Mouse (Mus musculus): ENCODE data around the gene Ocel1. TPM values are rescaled to one million over a fixed set of nuclear protein-coding genes. Genes with fewer than 3 reads are reported as not detected.
A peak's percentile ranks its signal among the peaks of the same experiment; 100 is the strongest.

Ocel1 gene
- polyA plus RNA-seq, 1 experiment from 2014 or later, result 4.1 TPM

GRCm38 (mm10) chr8:71396639-71397305 lies 25.7 kb downstream of the Ocel1 start, which contains the start of gene Babam1:
Gene Babam1 (plus strand): TSS chr8:71396861.
- Histone ChIP-seq H3K27ac (peak within 1 kb of the TSS; percentile 58; the same call in 1 of the 2 replicates), H3K4me2 (replicated peaks) (peak within 1 kb of the TSS; percentile 84), H3K36me3 (peaks cover 21% of the 10 kb centered on the region), H3K9ac (peak within 1 kb of the TSS; percentile 81), H3K9me3 (no peaks in the 10 kb centered on the region), H3K4me1 (peaks cover 12% of the 10 kb centered on the region), H3K4me3 (peak within 1 kb of the TSS; percentile 85), H3K27me3 (no peaks in the 10 kb centered on the region)
- 1% methylated on average over 34 of the region's 34 CpGs for WGBS
- ATAC-seq (ENCODE audit: low FRiP score, low read depth), result peak; percentile 96

- peaks cover 21% of the 10 kb centered on the region for H3K36me3 ChIP-seq
- H3K4me2 ChIP-seq (replicated peaks), result peak overlapping the region; percentile 84
- WGBS, result 86% methylated on average over 12 of the region's 12 CpGs
- H3K27ac ChIP-seq, result no peak overlapping the region
- H3K9me3 ChIP-seq, result no peaks in the 10 kb centered on the region
- H3K4me1 ChIP-seq, result peaks cover 12% of the 10 kb centered on the region
- no peaks in the 10 kb centered on the region for H3K27me3 ChIP-seq
- ATAC-seq (ENCODE audit: low FRiP score, low read depth), result no peak
- peak overlapping the region; percentile 85 for H3K4me3 ChIP-seq
- peak overlapping the region; percentile 81 for H3K9ac ChIP-seq
These were observed 26.6 kb downstream of the Ocel1 start for GRCm38 (mm10) chr8:71397701-71398100.

- Histone ChIP-seq H3K4me2 (replicated peaks) (no peak overlapping the region), H3K27me3 (no peaks in the 10 kb centered on the region), H3K9ac (no peak overlapping the region), H3K4me3 (no peak overlapping the region), H3K4me1 (peaks cover 12% of the 10 kb centered on the region), H3K27ac (no peak overlapping the region), H3K9me3 (no peaks in the 10 kb centered on the region), H3K36me3 (peaks cover 26% of the 10 kb centered on the region)
- ATAC-seq (ENCODE audit: low FRiP score, low read depth), result no peak
- 92% methylated on average over 2 of the region's 2 CpGs for WGBS
These were observed 29.7 kb downstream of the Ocel1 start for GRCm38 (mm10) chr8:71400826-71401225.

DNA sequence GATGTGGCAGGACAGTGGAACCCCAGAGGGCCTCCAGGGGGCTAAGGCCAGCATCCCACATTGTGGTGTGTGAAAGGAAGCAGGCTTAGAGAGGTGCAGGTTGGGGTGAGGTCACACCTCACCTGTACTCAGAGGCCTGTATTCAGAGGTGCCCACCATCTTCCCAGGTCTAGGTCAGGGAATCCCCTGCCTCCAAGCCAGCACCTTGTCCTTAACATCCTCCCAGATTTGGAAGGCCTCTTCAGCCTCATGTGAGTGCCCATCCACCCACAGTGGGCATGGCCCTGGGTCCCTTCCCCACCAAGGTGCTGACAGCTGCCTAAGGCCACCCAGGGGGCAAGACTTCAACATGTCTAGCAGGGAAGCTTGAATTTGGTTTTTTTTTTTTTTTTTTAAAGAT lies 30.4 kb downstream of the Ocel1 start:
- H3K4me1 ChIP-seq, result peaks cover 12% of the 10 kb centered on the region
- no peaks in the 10 kb centered on the region for H3K27me3 ChIP-seq
- no peak overlapping the region for H3K27ac ChIP-seq
- no peak overlapping the region for H3K4me2 ChIP-seq (replicated peaks)
- H3K9ac ChIP-seq, result no peak overlapping the region
- ATAC-seq (ENCODE audit: low FRiP score, low read depth), result no peak
- H3K9me3 ChIP-seq, result no peaks in the 10 kb centered on the region
- H3K4me3 ChIP-seq, result no peak overlapping the region
- H3K36me3 ChIP-seq, result peaks cover 26% of the 10 kb centered on the region

- WGBS, result 87% methylated on average over 9 of the region's 9 CpGs
- no peak overlapping the region for H3K9ac ChIP-seq
These were observed 31.4 kb downstream of the Ocel1 start for GRCm38 (mm10) chr8:71402446-71402964.

GRCm38 (mm10) chr8:71403107-71403885 lies 32.2 kb downstream of the Ocel1 start:
- Histone ChIP-seq H3K4me3 (no peak overlapping the region), H3K9me3 (no peaks in the 10 kb centered on the region), H3K9ac (no peak overlapping the region), H3K36me3 (peaks cover 37% of the 10 kb centered on the region), H3K4me2 (replicated peaks) (no peak overlapping the region), H3K27me3 (no peaks in the 10 kb centered on the region), H3K27ac (no peak overlapping the region), H3K4me1 (peaks cover 16% of the 10 kb centered on the region)
- WGBS, result 83% methylated on average over 6 of the region's 6 CpGs
- ATAC-seq (ENCODE audit: low FRiP score, low read depth), result no peak

More at GRCm38 (mm10) chr8:71402446-71402964, 31.4 kb downstream of the Ocel1 start:
- Histone ChIP-seq H3K4me2 (replicated peaks) (no peak overlapping the region), H3K9me3 (no peaks in the 10 kb centered on the region), H3K27me3 (no peaks in the 10 kb centered on the region), H3K36me3 (peaks cover 31% of the 10 kb centered on the region), H3K27ac (no peak overlapping the region), H3K4me1 (peaks cover 19% of the 10 kb centered on the region), H3K4me3 (no peak overlapping the region)
- no peak for ATAC-seq (ENCODE audit: low FRiP score, low read depth)

DNA sequence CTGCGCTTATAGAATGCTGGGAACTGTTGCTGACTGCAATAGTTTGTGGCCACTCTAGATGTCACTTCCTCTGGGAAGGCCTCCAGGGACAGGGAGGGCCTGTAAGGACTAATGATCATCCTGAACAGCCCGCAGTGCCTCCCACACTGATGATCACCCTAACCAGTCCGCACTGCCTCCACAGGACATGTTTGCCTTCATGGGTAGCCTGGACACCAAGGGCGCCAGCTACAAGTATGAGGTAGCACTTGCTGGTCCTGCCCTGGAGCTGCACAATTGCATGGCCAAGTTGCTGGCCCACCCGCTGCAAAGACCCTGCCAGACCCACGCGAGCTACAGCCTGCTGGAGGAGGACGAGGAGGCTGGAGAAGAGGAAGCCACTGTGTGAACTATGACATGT lies 32.9 kb downstream of the Ocel1 start:
- no peaks in the 10 kb centered on the region for H3K27me3 ChIP-seq
- no peaks in the 10 kb centered on the region for H3K9me3 ChIP-seq
- H3K4me2 ChIP-seq (replicated peaks), result no peak overlapping the region
- no peak overlapping the region for H3K4me3 ChIP-seq
- WGBS, result 86% methylated on average over 8 of the region's 8 CpGs
- no peak overlapping the region for H3K9ac ChIP-seq
- ATAC-seq (ENCODE audit: low FRiP score, low read depth), result no peak
- peaks cover 16% of the 10 kb centered on the region for H3K4me1 ChIP-seq
- H3K36me3 ChIP-seq, result peaks cover 37% of the 10 kb centered on the region
- no peak overlapping the region for H3K27ac ChIP-seq

- Histone ChIP-seq H3K4me3 (peak overlapping the region; percentile 63), H3K36me3 (peaks cover 41% of the 10 kb centered on the region), H3K27ac (no peak overlapping the region), H3K9ac (no peak overlapping the region), H3K4me1 (peaks cover 16% of the 10 kb centered on the region), H3K9me3 (no peaks in the 10 kb centered on the region), H3K27me3 (no peaks in the 10 kb centered on the region), H3K4me2 (replicated peaks) (peak overlapping the region; percentile 93; the same call in 1 of the 2 replicates)
- no peak for ATAC-seq (ENCODE audit: low FRiP score, low read depth)
- WGBS, result 89% methylated on average over 9 of the region's 9 CpGs
These were observed 33.9 kb downstream of the Ocel1 start for GRCm38 (mm10) chr8:71404951-71405351.

- Histone ChIP-seq H3K4me2 (replicated peaks) (peak within 1 kb of the TSS; percentile 93), H3K4me1 (peaks cover 16% of the 10 kb centered on the region), H3K4me3 (peak within 1 kb of the TSS; percentile 63), H3K9ac (peak within 1 kb of the TSS; percentile 68), H3K9me3 (no peaks in the 10 kb centered on the region), H3K36me3 (peaks cover 39% of the 10 kb centered on the region), H3K27me3 (no peaks in the 10 kb centered on the region), H3K27ac (no peak within 1 kb of the TSS; the same call in 1 of the 2 replicates)
- peak; percentile 90 for ATAC-seq (ENCODE audit: low FRiP score, low read depth)
- 17% methylated on average over 31 of the region's 33 CpGs for WGBS
These were observed 34.5 kb downstream of the Ocel1 start, which contains the start of gene Ankle1 for GRCm38 (mm10) chr8:71405401-71406098. Gene Ankle1 (plus strand): TSS chr8:71406010.

DNA sequence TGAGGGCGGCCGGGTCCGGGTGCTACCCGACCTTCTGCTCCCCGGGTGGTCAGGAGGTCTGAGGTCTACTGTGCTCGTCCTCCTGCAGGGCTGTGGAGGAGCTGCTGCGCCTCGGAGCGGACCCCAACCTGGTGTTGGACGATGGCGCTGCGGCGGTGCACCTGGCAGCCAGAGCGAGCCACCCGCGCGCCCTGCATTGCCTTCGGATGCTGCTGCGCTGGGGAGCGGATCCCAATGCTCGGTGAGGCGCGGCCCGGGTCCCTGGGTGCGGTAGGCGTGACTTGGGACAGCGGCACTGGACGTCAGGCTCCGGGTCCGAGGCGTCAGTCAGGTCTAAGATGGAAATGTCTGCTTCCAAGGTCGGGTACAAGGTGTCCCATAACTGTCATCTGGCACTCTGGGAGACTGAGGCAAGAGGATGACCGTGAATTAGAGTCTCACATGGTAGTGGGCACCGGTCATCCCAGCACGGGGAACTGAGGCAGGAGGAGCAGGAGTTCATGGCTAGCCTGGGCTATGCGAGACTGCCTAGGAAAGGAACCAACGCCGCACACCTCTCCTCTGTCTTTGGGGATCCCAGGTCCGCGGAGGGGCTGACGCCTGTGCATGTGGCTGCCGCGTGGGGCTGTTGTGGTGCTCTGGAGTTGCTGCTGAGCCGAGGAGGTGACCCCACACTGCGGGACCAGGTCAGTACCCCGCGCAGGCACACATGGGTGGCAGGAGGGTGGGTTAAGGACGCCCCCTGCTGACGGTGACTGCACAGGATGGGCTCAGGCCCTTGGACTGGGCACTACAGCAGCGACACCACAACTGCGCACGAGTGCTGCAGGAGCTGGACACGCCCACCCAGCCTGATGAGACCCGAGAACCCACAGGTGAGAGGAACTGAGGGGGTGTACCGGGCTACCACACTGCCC lies 35.3 kb downstream of the Ocel1 start:
- Histone ChIP-seq H3K9ac (peak overlapping the region; percentile 68), H3K36me3 (peaks cover 35% of the 10 kb centered on the region), H3K9me3 (no peaks in the 10 kb centered on the region), H3K27me3 (no peaks in the 10 kb centered on the region), H3K4me1 (peaks cover 16% of the 10 kb centered on the region), H3K4me2 (replicated peaks) (peak overlapping the region; percentile 93), H3K4me3 (peak overlapping the region; percentile 63), H3K27ac (no peak overlapping the region)
- under 1% methylated on average over 55 of the region's 55 CpGs for WGBS
- ATAC-seq (ENCODE audit: low FRiP score, low read depth), result peak; percentile 62

- Histone ChIP-seq H3K27ac (no peak overlapping the region), H3K4me1 (peaks cover 16% of the 10 kb centered on the region), H3K9me3 (no peaks in the 10 kb centered on the region), H3K27me3 (no peaks in the 10 kb centered on the region), H3K4me2 (replicated peaks) (peak overlapping the region; percentile 93), H3K4me3 (peak overlapping the region; percentile 63), H3K36me3 (peaks cover 35% of the 10 kb centered on the region), H3K9ac (peak overlapping the region; percentile 68)
- no peak for ATAC-seq (ENCODE audit: low FRiP score, low read depth)
- 90% methylated on average over 14 of the region's 14 CpGs for WGBS
These were observed 36.3 kb downstream of the Ocel1 start for GRCm38 (mm10) chr8:71407441-71407840.

All from limb, embryonic 13.5 days (tissue).